Mouse (Mus musculus) midbrain, embryonic 10.5 days (tissue): ENCODE measurements around the gene Olfr2. TPM values are rescaled to one million over a fixed set of nuclear protein-coding genes. Genes with fewer than 3 reads are reported as not detected.

ENCODE experiments used
- DNase-seq: peaks from one replicate; pipeline ENCODE4 v3.0.0-alpha.2; 2017; ENCODE audit warnings: low spot score
- H3K27ac ChIP-seq: fragments of 300-500 bp; sonication (generic); replicated peaks from 2 replicates; pipeline ENCODE4 v1.5.1; 2016; ENCODE audit warnings: mild to moderate bottlenecking
- H3K27me3 ChIP-seq: fragments of 300-500 bp; sonication (generic); 2 replicates; pipeline ENCODE4 v1.6.1; 2016; ENCODE audit warnings: low read depth, mild to moderate bottlenecking; ENCODE audit not compliant: poor library complexity, severe bottlenecking
- H3K36me3 ChIP-seq: fragments of 300-500 bp; sonication (generic); 2 replicates; pipeline ENCODE4 v1.6.1; 2016; ENCODE audit warnings: mild to moderate bottlenecking, moderate library complexity
- H3K4me1 ChIP-seq: fragments of 300-500 bp; sonication (generic); 2 replicates; pipeline ENCODE4 v1.6.1; 2016
- H3K4me3 ChIP-seq: fragments of 300-500 bp; sonication (generic); 2 replicates; pipeline ENCODE4 v1.5.1; 2016; ENCODE audit warnings: mild to moderate bottlenecking, moderate library complexity
- H3K9me3 ChIP-seq: fragments of 300-500 bp; sonication (generic); replicated peaks from 2 replicates; pipeline ENCODE4 v1.6.1; 2016; ENCODE audit warnings: mild to moderate bottlenecking
- WGBS: fragments of 180-500 bp; shearing (Covaris S2); methylation state at CpG from one replicate; pipeline ENCODE4 v1.1.7; 2016; 5-methylcytosine and 5-hydroxymethylcytosine counted together
- polyA plus RNA-seq: library from polyadenylated mRNA; unstranded; fragments of >200 nt; fragmentation: Nextera tagmentation; extraction: Ambion mirVana; gene quantifications from 2 replicates; pipeline ENCODE4 v1.2.1, GENCODE M21; 2016

The Olfr2 gene
- polyA plus RNA-seq, 1 experiment from 2014 or later: not detected

DNA sequence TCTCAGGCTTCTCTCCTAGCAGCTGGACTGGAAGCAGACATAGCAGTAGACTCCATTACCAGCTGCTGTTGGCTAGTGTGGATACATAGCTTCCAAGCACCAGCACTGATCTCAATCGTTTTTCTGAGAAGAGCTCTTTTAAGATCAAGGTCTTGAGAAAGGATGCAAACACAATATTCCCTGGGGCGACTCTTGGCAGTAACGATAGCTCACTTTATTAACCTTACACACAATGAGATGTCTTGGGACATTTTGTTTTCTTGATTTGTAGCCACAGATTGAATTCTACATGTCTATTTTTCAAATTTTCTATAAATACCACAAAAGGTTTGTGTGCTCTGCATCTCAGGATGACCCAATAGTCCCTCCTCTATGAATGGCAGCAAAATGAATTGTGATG, 57.7 kb downstream of the Olfr2 start, which contains the start of gene Olfr710:
Gene Olfr710, minus strand, starts transcription at position 101 of the 400 bp plus-strand sequence.
- Histone ChIP-seq H3K27ac (no peak within 1 kb of the TSS), H3K36me3 (no peaks in the 10 kb centered on the region), H3K9me3 (no peaks in the 10 kb centered on the region; the same call in 1 of the 2 replicates), H3K4me3 (no peak within 1 kb of the TSS), H3K4me1 (no peaks in the 10 kb centered on the region), H3K27me3 (no peaks in the 10 kb centered on the region)
- no peak for DNase-seq
- 84% methylated on average over 3 of the region's 3 CpGs for WGBS

Other genes with a start within 250 kb of the Olfr2 start
- not detected in 2 replicates for gene Olfr699, start 212.9 kb downstream of the Olfr2 start, polyA plus RNA-seq
- not detected in 2 replicates for gene Olfr700, start 197.2 kb downstream of the Olfr2 start, polyA plus RNA-seq
- not detected in 2 replicates for gene Olfr701, start 191.9 kb downstream of the Olfr2 start, polyA plus RNA-seq
- not detected in 2 replicates for gene Olfr702, start 172.2 kb downstream of the Olfr2 start, polyA plus RNA-seq
- not detected in 2 replicates for gene Olfr703, start 162.7 kb downstream of the Olfr2 start, polyA plus RNA-seq
- gene Olfr704, start 142.9 kb downstream of the Olfr2 start, polyA plus RNA-seq: not detected in 2 replicates
- gene Olfr705, start 129.2 kb downstream of the Olfr2 start, polyA plus RNA-seq: not detected in 2 replicates
- gene Olfr706, start 117.9 kb downstream of the Olfr2 start, polyA plus RNA-seq: not detected in 2 replicates
- not detected in 2 replicates for gene Olfr707, start 104.8 kb downstream of the Olfr2 start, polyA plus RNA-seq
- gene Olfr1532-ps1, start 98.1 kb downstream of the Olfr2 start, polyA plus RNA-seq: not detected in 2 replicates
- not detected in 2 replicates for gene Olfr709-ps1, start 73.9 kb downstream of the Olfr2 start, polyA plus RNA-seq
- gene Olfr710, start 57.8 kb downstream of the Olfr2 start, polyA plus RNA-seq: not detected in 2 replicates
- gene Olfr6, start 42.1 kb downstream of the Olfr2 start, polyA plus RNA-seq: not detected in 2 replicates
- gene Olfr711, start 30.6 kb downstream of the Olfr2 start, polyA plus RNA-seq: not detected in 2 replicates
- gene Olfr713, start 25.1 kb upstream of the Olfr2 start, polyA plus RNA-seq: not detected in 2 replicates
- gene Olfr714, start 64.9 kb upstream of the Olfr2 start, polyA plus RNA-seq: not detected in 2 replicates
- gene Olfr17, start 87.1 kb upstream of the Olfr2 start, polyA plus RNA-seq: not detected in 2 replicates
- gene Olfr715b, start 104.3 kb upstream of the Olfr2 start, polyA plus RNA-seq: not detected in 2 replicates
- gene Olfr715, start 125.0 kb upstream of the Olfr2 start, polyA plus RNA-seq: not detected in 2 replicates
- not detected in 2 replicates for gene Olfr716, start 132.3 kb upstream of the Olfr2 start, polyA plus RNA-seq
- not detected in 2 replicates for gene Nlrp14, start 160.9 kb upstream of the Olfr2 start, polyA plus RNA-seq
- gene Rbmxl2, start 203.4 kb upstream of the Olfr2 start, polyA plus RNA-seq: not detected in 2 replicates